ENCODE assay signal across 23 mouse cellular contexts in the genomic region with DNA sequence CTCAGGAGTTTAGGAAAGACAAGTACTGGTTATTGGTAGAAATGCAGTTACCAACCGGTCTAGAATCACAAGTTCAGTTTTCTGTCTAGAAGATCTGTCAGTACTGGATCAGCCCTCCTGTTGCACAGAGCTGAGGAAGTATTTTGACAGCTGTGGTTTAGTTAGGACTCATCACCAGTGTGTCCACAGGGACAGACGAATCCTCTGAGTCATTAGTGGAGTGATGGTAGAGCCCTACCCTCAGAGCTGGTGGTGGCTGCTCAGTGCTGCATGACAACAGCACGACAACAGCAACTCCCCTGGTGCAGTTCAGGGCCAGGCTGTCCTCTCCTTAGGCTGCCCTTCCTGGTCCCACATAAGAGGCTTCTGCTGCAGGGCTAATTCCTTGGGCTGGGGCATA. TPM values are rescaled to one million over a fixed set of nuclear protein-coding genes. Genes with fewer than 3 reads are reported as not detected.
DNase-seq lines count a peak whose midpoint lies in the region; ATAC-seq and TF ChIP-seq lines count a peak whose summit lies in the region.
"Had no signal": no experiment of that assay in that cellular context is flagged by ENCODE, and none has a peak within 500 bp of the region (broad histone marks: within the 10 kb centered on the region; RNA-seq: fewer than 3 reads in every experiment).

No protein-coding gene starts in this region.

- no peak for DNase-seq in liver, embryonic 13.5 days
- DNase-seq in gastrocnemius, adult 2 months, result no peak
- no peak for DNase-seq in T-cell, adult 2 months (ENCODE audit: low spot score)
- DNase-seq: cerebellum, adult 11 months; cerebellum, postnatal 10 days; gastrocnemius, postnatal 10 days; heart, adult 18-20 months; heart, postnatal 14 days; kidney, adult 9 months; kidney, postnatal 36 days; layer of hippocampus, postnatal 36 days; lung, postnatal 4 days had no signal

- no peak overlapping the region for H3ac ChIP-seq in C2C12 (ENCODE audit: control insufficient read depth, insufficient read length, low read depth)

- H3K36me3 ChIP-seq in liver, embryonic 13.5 days, result peaks cover 7% of the 10 kb centered on the region; the same call in 1 of the 2 replicates
- H3K36me3 ChIP-seq in liver, embryonic 12.5 days, result peaks cover 17% of the 10 kb centered on the region; the same call in 1 of the 2 replicates
- H3K36me3 ChIP-seq in C2C12 (ENCODE audit: control insufficient read depth, insufficient read depth), result no peaks in the 10 kb centered on the region
- H3K36me3 ChIP-seq in forebrain, embryonic 12.5 days (replicated peaks), result peaks cover 7% of the 10 kb centered on the region

- 37% methylated on average over 3 of the region's 3 CpGs for WGBS in liver, embryonic 13.5 days (ENCODE audit: insufficient replicate concordance)
- 41% methylated on average over 3 of the region's 3 CpGs for WGBS in liver, embryonic 12.5 days (ENCODE audit: insufficient replicate concordance)
- 78% methylated on average over 3 of the region's 3 CpGs for WGBS in forebrain, embryonic 12.5 days

- no peak for TF ChIP-seq CTCF in C2C12 (IDR thresholded peaks at IDR 0.05; ENCODE audit: control insufficient read depth, insufficient read depth, insufficient read length)
- TF ChIP-seq CTCF in gastrocnemius, adult 2 months (IDR thresholded peaks at IDR 0.05), result no peak

- no peak overlapping the region for H3K27ac ChIP-seq in liver, embryonic 13.5 days
- no peak overlapping the region for H3K27ac ChIP-seq in liver, embryonic 12.5 days
- H3K27ac ChIP-seq in gastrocnemius, adult 2 months, result no peak overlapping the region
- H3K27ac ChIP-seq in forebrain, embryonic 12.5 days, result no peak overlapping the region
- H3K27ac ChIP-seq: forebrain, embryonic 15.5 days; heart, embryonic 13.5 days; hindbrain, postnatal 0 days; limb, embryonic 13.5 days; midbrain, embryonic 12.5 days had no signal

- H3K4me1 ChIP-seq in liver, embryonic 13.5 days (replicated peaks), result no peaks in the 10 kb centered on the region
- H3K4me1 ChIP-seq in liver, embryonic 12.5 days, result no peaks in the 10 kb centered on the region
- H3K4me1 ChIP-seq in forebrain, embryonic 12.5 days, result no peaks in the 10 kb centered on the region
- H3K4me1 ChIP-seq: forebrain, embryonic 15.5 days; heart, embryonic 13.5 days; limb, embryonic 13.5 days; midbrain, embryonic 12.5 days had no signal

- H3K4me2 ChIP-seq in liver, embryonic 13.5 days, result no peak overlapping the region
- no peak overlapping the region for H3K4me2 ChIP-seq in liver, embryonic 12.5 days
- no peak overlapping the region for H3K4me2 ChIP-seq in forebrain, embryonic 12.5 days
- H3K4me2 ChIP-seq: forebrain, embryonic 15.5 days; heart, embryonic 13.5 days; limb, embryonic 13.5 days; midbrain, embryonic 12.5 days had no signal

- no peak overlapping the region for H3K9ac ChIP-seq in liver, embryonic 13.5 days
- H3K9ac ChIP-seq in liver, embryonic 12.5 days, result no peak overlapping the region
- H3K9ac ChIP-seq in forebrain, embryonic 12.5 days, result no peak overlapping the region
- H3K9ac ChIP-seq: forebrain, embryonic 15.5 days; heart, embryonic 13.5 days; limb, embryonic 13.5 days; midbrain, embryonic 12.5 days had no signal

- H3K79me3 ChIP-seq in C2C12 (ENCODE audit: low read depth), result no peaks in the 10 kb centered on the region

- ATAC-seq in liver, embryonic 13.5 days (ENCODE audit: low read depth), result 0 out of 2 replicates have a peak, but pooled peaks have one; percentile 34
- ATAC-seq in liver, embryonic 12.5 days, result no peak
- peak; percentile 36; the same call in 1 of the 2 replicates for ATAC-seq in common myeloid progenitor, adult 5-6 weeks (replicated peaks; ENCODE audit: low read depth, poor library complexity, severe bottlenecking)
- no peak for ATAC-seq in forebrain, embryonic 12.5 days (ENCODE audit: low FRiP score)
- ATAC-seq: forebrain, embryonic 15.5 days; hindbrain, postnatal 0 days; intestine, embryonic 16.5 days had no signal

- H3K4me3 ChIP-seq in liver, embryonic 13.5 days (replicated peaks), result no peak overlapping the region
- no peak overlapping the region for H3K4me3 ChIP-seq in liver, embryonic 12.5 days
- no peak overlapping the region for H3K4me3 ChIP-seq in C2C12 (ENCODE audit: insufficient read depth, poor library complexity, severe bottlenecking)
- no peak overlapping the region for H3K4me3 ChIP-seq in gastrocnemius, adult 2 months
- H3K4me3 ChIP-seq in forebrain, embryonic 12.5 days (replicated peaks), result no peak overlapping the region
- H3K4me3 ChIP-seq: forebrain, embryonic 15.5 days; heart, embryonic 13.5 days; limb, embryonic 13.5 days; midbrain, embryonic 12.5 days had no signal

- H3K79me2 ChIP-seq in C2C12 (ENCODE audit: control insufficient read depth, insufficient read depth), result no peaks in the 10 kb centered on the region

- no peaks in the 10 kb centered on the region for H3K27me3 ChIP-seq in liver, embryonic 13.5 days
- no peaks in the 10 kb centered on the region for H3K27me3 ChIP-seq in liver, embryonic 12.5 days (replicated peaks)
- H3K27me3 ChIP-seq in C2C12 (ENCODE audit: control insufficient read depth, insufficient read depth, insufficient read length), result no peaks in the 10 kb centered on the region
- H3K27me3 ChIP-seq in forebrain, embryonic 12.5 days, result no peaks in the 10 kb centered on the region
- H3K27me3 ChIP-seq: forebrain, embryonic 15.5 days; heart, embryonic 13.5 days; limb, embryonic 13.5 days; midbrain, embryonic 12.5 days had no signal

- intact Hi-C loops in gastrocnemius, adult 2 months (cut with DNase I), result no loop called here

- no peaks in the 10 kb centered on the region for H3K9me3 ChIP-seq in liver, embryonic 13.5 days (replicated peaks)
- H3K9me3 ChIP-seq in liver, embryonic 12.5 days (replicated peaks), result no peaks in the 10 kb centered on the region
- no peaks in the 10 kb centered on the region for H3K9me3 ChIP-seq in forebrain, embryonic 12.5 days
- H3K9me3 ChIP-seq: forebrain, embryonic 15.5 days; G1E; heart, embryonic 13.5 days; limb, embryonic 13.5 days; midbrain, embryonic 12.5 days had no signal

TF ChIP-seq in C2C12, 6 proteins besides CTCF, POLR2A, EP300 and RAD21:
- no peak for TF ChIP-seq FOSL1 (IDR thresholded peaks at IDR 0.05; ENCODE audit: insufficient read depth, low read length, poor library complexity, severe bottlenecking)
- TF ChIP-seq MYOD1 (IDR thresholded peaks at IDR 0.05; ENCODE audit: control insufficient read depth, insufficient read length, low read depth), result peak; percentile 89

RNA-seq across cellular contexts. Expression of a gene that starts 18.8 kb away (rescaled TPM):
- polyA plus RNA-seq in liver, embryonic 13.5 days (2015; fragmentation: Nextera tagmentation; extraction: Ambion mirVana), result 130 and 144 TPM in 2 replicates
- polyA plus RNA-seq in liver, embryonic 12.5 days (2016; fragmentation: Nextera tagmentation; extraction: Ambion mirVana), result 138 and 139 TPM in 2 replicates
- 127 TPM for polyA plus RNA-seq in C2C12 (2012; fragmentation: generic; extraction: Trizol)
- total RNA-seq in common myeloid progenitor, adult 5-6 weeks (2017), result 112 and 132 TPM in 2 replicates
- 100 to 1,000 TPM; 268 to 370 TPM for total RNA-seq in gastrocnemius, adult 2 months (2021)
- 199 and 211 TPM in 2 replicates for polyA plus RNA-seq in forebrain, embryonic 12.5 days (2016; fragmentation: Nextera tagmentation; extraction: Ambion mirVana)

RNA-seq across cellular contexts. Expression of a gene that starts 56.1 kb away (rescaled TPM):
- polyA plus RNA-seq in liver, embryonic 13.5 days (2015; fragmentation: Nextera tagmentation; extraction: Ambion mirVana), result 9.7 and 13.1 TPM in 2 replicates
- 11.9 and 13.3 TPM in 2 replicates for polyA plus RNA-seq in liver, embryonic 12.5 days (2016; fragmentation: Nextera tagmentation; extraction: Ambion mirVana)
- polyA plus RNA-seq in C2C12 (2012; fragmentation: generic; extraction: Trizol), result 17.8 TPM
- total RNA-seq in common myeloid progenitor, adult 5-6 weeks (2017), result 6.8 and 14.0 TPM in 2 replicates
- total RNA-seq in gastrocnemius, adult 2 months (2021), result 10 to 100 TPM; 12.4 to 12.7 TPM
- polyA plus RNA-seq in forebrain, embryonic 12.5 days (2016; fragmentation: Nextera tagmentation; extraction: Ambion mirVana), result 30.3 and 34.5 TPM in 2 replicates

RNA-seq across cellular contexts. Expression of a gene that starts 59.9 kb away (rescaled TPM):
- 3.8 and 4.9 TPM in 2 replicates for polyA plus RNA-seq in liver, embryonic 13.5 days (2015; fragmentation: Nextera tagmentation; extraction: Ambion mirVana)
- polyA plus RNA-seq in liver, embryonic 12.5 days (2016; fragmentation: Nextera tagmentation; extraction: Ambion mirVana), result 7.8 and 8.6 TPM in 2 replicates
- polyA plus RNA-seq in C2C12 (2012; fragmentation: generic; extraction: Trizol), result 3.9 TPM
- 7.3 and 7.9 TPM in 2 replicates for total RNA-seq in common myeloid progenitor, adult 5-6 weeks (2017)
- 1 to 10 TPM; 7.7 to 9.3 TPM for total RNA-seq in gastrocnemius, adult 2 months (2021)
- polyA plus RNA-seq in forebrain, embryonic 12.5 days (2016; fragmentation: Nextera tagmentation; extraction: Ambion mirVana), result 6.7 and 14.8 TPM in 2 replicates

Comparison
In these comparisons a context has a peak if more than half of its experiments do, and no peak if none do; other contexts are left out.
1. ATAC-seq: peak in liver, embryonic 13.5 days (single experiment) and common myeloid progenitor, adult 5-6 weeks (single experiment); none in liver, embryonic 12.5 days (single experiment) and forebrain, embryonic 12.5 days (single experiment).